Mouse (Mus musculus): ENCODE results near the gene Crtam. TPM values are rescaled to one million over a fixed set of nuclear protein-coding genes. Genes with fewer than 3 reads are reported as not detected.

Crtam gene
- total and polyA plus RNA-seq, 3 experiments: 0.04 TPM; not detected in 2

DNA sequence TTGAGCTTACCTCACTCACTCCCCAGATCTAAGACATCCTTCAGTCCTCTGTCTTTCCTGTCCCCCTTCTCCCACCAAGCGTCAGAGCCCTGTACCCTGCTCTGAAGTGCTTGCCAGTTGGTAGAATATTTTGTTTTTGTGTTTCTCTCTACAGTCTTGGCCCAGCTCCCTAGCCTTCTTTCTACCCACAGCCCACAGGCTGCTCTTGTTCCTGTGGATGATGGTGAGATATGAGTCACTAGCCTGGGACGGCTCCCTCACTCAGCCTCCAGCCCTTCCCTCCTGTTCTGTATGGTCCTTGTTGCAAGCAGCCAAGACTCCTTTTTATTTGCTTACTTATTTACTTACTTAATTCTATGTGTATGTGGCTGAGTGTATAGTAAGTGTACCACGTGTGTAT, 16.1 kb upstream of the Crtam start:
- H3K27ac ChIP-seq (ENCODE audit: control insufficient read depth, low read depth, low read length): no peak overlapping the region
- DNase-seq (ENCODE audit: low read depth, low spot score): no peak
- H3K9ac ChIP-seq (ENCODE audit: control insufficient read depth, low read depth, low read length, poor library complexity, severe bottlenecking): no peak overlapping the region
- H3K4me3 ChIP-seq (ENCODE audit: control insufficient read depth in 1 of 2, insufficient read depth in 1 of 2, low read depth in 2 of 2, low read length in 2 of 2): no peak overlapping the region
- no peaks in the 10 kb centered on the region for H3K27me3 ChIP-seq (ENCODE audit: control insufficient read depth in 1 of 2, insufficient read depth in 2 of 2, low read length in 2 of 2)
- TF ChIP-seq CTCF (IDR thresholded peaks at IDR 0.05 in 2 of 3, conservative IDR thresholded peaks at IDR 0.05 in 1 of 3; ENCODE audit: control insufficient read depth in 1 of 3, insufficient read depth in 1 of 3, low read depth in 2 of 3, low read length in 3 of 3, poor library complexity in 1 of 3, severe bottlenecking in 1 of 3) (no peak), USF2 (IDR thresholded peaks at IDR 0.05; ENCODE audit: borderline replicate concordance in 1 of 2, insufficient read depth in 1 of 2, low read depth in 1 of 2, low read length in 2 of 2) (no peak), POLR2AphosphoS5 (IDR thresholded peaks at IDR 0.05; ENCODE audit: borderline replicate concordance, low read depth, low read length) (no peak), USF1 (IDR thresholded peaks at IDR 0.05; ENCODE audit: low read depth, low read length) (no peak), POLR2AphosphoS2 (IDR thresholded peaks at IDR 0.05; ENCODE audit: low read length) (no peak), ZKSCAN1 (IDR thresholded peaks at IDR 0.05; ENCODE audit: low read depth, low read length) (no peak), MAZ (IDR thresholded peaks at IDR 0.05; ENCODE audit: low read depth, low read length) (no peak), MYB (IDR thresholded peaks at IDR 0.05; ENCODE audit: low read depth, low read length) (no peak), SIN3A (IDR thresholded peaks at IDR 0.05; ENCODE audit: low read length) (no peak), JUND (IDR thresholded peaks at IDR 0.05; ENCODE audit: low read depth, low read length) (no peak)
- H3K79me2 ChIP-seq (ENCODE audit: control insufficient read depth, insufficient read depth, low read length, poor library complexity): no peaks in the 10 kb centered on the region
- no peaks in the 10 kb centered on the region for H3K36me3 ChIP-seq (ENCODE audit: control insufficient read depth in 1 of 2, insufficient read depth in 2 of 2, low read length in 2 of 2)
- H3K9me3 ChIP-seq (replicated peaks; ENCODE audit: insufficient read depth, low read length): no peaks in the 10 kb centered on the region
- no peaks in the 10 kb centered on the region for H3K4me1 ChIP-seq (ENCODE audit: control insufficient read depth in 1 of 2, insufficient read depth in 2 of 2, low read length in 2 of 2)

DNA sequence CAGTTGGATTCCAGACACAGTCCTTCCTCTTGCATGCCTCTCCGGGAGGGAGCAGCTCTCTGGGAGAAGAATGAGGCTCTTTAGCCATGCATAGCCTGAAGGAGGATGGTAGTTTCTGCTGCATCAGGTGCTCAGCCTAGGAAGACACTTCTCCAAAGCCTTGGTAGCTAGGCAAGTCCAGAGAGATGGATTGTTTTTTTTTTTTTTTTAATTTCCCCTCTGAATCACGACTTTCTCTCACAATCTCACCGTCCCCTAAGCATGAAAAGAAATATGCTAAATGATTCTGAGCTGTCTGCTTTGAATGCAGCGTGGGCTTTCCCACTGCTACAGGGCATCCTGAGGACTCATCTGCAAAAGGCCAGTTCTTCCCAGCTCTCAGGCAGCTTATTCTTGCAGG, 10.1 kb upstream of the Crtam start:
- Histone ChIP-seq H3K9ac (ENCODE audit: control insufficient read depth, low read depth, low read length, poor library complexity, severe bottlenecking) (no peak overlapping the region), H3K36me3 (ENCODE audit: control insufficient read depth in 1 of 2, insufficient read depth in 2 of 2, low read length in 2 of 2) (no peaks in the 10 kb centered on the region), H3K27ac (ENCODE audit: control insufficient read depth, low read depth, low read length) (no peak overlapping the region), H3K27me3 (ENCODE audit: control insufficient read depth in 1 of 2, insufficient read depth in 2 of 2, low read length in 2 of 2) (no peaks in the 10 kb centered on the region), H3K79me2 (ENCODE audit: control insufficient read depth, insufficient read depth, low read length, poor library complexity) (no peaks in the 10 kb centered on the region), H3K9me3 (replicated peaks; ENCODE audit: insufficient read depth, low read length) (no peaks in the 10 kb centered on the region), H3K4me1 (ENCODE audit: control insufficient read depth in 1 of 2, insufficient read depth in 2 of 2, low read length in 2 of 2) (no peaks in the 10 kb centered on the region), H3K4me3 (ENCODE audit: control insufficient read depth in 1 of 2, insufficient read depth in 1 of 2, low read depth in 2 of 2, low read length in 2 of 2) (no peak overlapping the region)
- no peak for DNase-seq (ENCODE audit: low read depth, low spot score)
- TF ChIP-seq GABPA (IDR thresholded peaks at IDR 0.05; ENCODE audit: low read depth, low read length): no peak
- TF ChIP-seq BHLHE40 (IDR thresholded peaks at IDR 0.05; ENCODE audit: borderline replicate concordance, low read depth, low read length): no peak
- TF ChIP-seq USF2 (IDR thresholded peaks at IDR 0.05; ENCODE audit: borderline replicate concordance in 1 of 2, insufficient read depth in 1 of 2, low read depth in 1 of 2, low read length in 2 of 2): no peak
- TF ChIP-seq ZKSCAN1 (IDR thresholded peaks at IDR 0.05; ENCODE audit: low read depth, low read length): no peak
- no peak for TF ChIP-seq MEF2A (IDR thresholded peaks at IDR 0.05; ENCODE audit: extremely low read depth, insufficient replicate concordance, low read depth, low read length, poor library complexity, severe bottlenecking)
- TF ChIP-seq UBTF (IDR thresholded peaks at IDR 0.05; ENCODE audit: borderline replicate concordance, insufficient read depth, low read depth, low read length): no peak
- TF ChIP-seq TAL1 (IDR thresholded peaks at IDR 0.05; ENCODE audit: low read length): no peak
- no peak for TF ChIP-seq RCOR1 (IDR thresholded peaks at IDR 0.05; ENCODE audit: low read depth, low read length)
- no peak for TF ChIP-seq EP300 (IDR thresholded peaks at IDR 0.05; ENCODE audit: low read depth in 1 of 2, low read length in 2 of 2)
- no peak for TF ChIP-seq ETS1 (IDR thresholded peaks at IDR 0.05; ENCODE audit: low read depth, low read length)
- no peak for TF ChIP-seq USF1 (IDR thresholded peaks at IDR 0.05; ENCODE audit: low read depth, low read length)
- TF ChIP-seq SMC3 (IDR thresholded peaks at IDR 0.05; ENCODE audit: low read depth, low read length): no peak
- TF ChIP-seq ZMIZ1 (IDR thresholded peaks at IDR 0.05; ENCODE audit: low read depth, low read length): no peak
- no peak for TF ChIP-seq KAT2A (conservative IDR thresholded peaks at IDR 0.05; ENCODE audit: low read depth, low read length)
- TF ChIP-seq CTCF (IDR thresholded peaks at IDR 0.05 in 2 of 3, conservative IDR thresholded peaks at IDR 0.05 in 1 of 3; ENCODE audit: control insufficient read depth in 1 of 3, insufficient read depth in 1 of 3, low read depth in 2 of 3, low read length in 3 of 3, poor library complexity in 1 of 3, severe bottlenecking in 1 of 3): no peak
- TF ChIP-seq JUND (IDR thresholded peaks at IDR 0.05; ENCODE audit: low read depth, low read length): no peak
- no peak for TF ChIP-seq TBP (IDR thresholded peaks at IDR 0.05; ENCODE audit: low read depth, low read length)
- TF ChIP-seq MAX (IDR thresholded peaks at IDR 0.05; ENCODE audit: low read length): no peak
- no peak for TF ChIP-seq POLR2AphosphoS2 (IDR thresholded peaks at IDR 0.05; ENCODE audit: low read length)
- TF ChIP-seq NRF1 (IDR thresholded peaks at IDR 0.05; ENCODE audit: insufficient read depth, low read depth, low read length, poor library complexity, severe bottlenecking): no peak
